Mouse (Mus musculus) liver, adult 2 months (tissue): ENCODE measurements at regions not wholly inside any gene's neighbourhood (a gene's known extent, or its start where the extent isn't known, plus 50 kb on each side); places are given as distances from the start of the nearest gene placed in this dataset.

Experiments
- CTCF ChIP-seq: fragments of 200-500 bp; IDR thresholded peaks from 2 replicates; pipeline ENCODE4 v1.5.1; 2011; ENCODE audit warnings: low read depth, low read length, control low read depth
- POLR2A ChIP-seq: fragments of 200-500 bp; IDR thresholded peaks from 2 replicates; pipeline ENCODE4 v1.6.1; 2011; ENCODE audit warnings: low read length, control low read depth; ENCODE audit not compliant: insufficient read depth; ENCODE audit errors: extremely low read depth

DNA sequence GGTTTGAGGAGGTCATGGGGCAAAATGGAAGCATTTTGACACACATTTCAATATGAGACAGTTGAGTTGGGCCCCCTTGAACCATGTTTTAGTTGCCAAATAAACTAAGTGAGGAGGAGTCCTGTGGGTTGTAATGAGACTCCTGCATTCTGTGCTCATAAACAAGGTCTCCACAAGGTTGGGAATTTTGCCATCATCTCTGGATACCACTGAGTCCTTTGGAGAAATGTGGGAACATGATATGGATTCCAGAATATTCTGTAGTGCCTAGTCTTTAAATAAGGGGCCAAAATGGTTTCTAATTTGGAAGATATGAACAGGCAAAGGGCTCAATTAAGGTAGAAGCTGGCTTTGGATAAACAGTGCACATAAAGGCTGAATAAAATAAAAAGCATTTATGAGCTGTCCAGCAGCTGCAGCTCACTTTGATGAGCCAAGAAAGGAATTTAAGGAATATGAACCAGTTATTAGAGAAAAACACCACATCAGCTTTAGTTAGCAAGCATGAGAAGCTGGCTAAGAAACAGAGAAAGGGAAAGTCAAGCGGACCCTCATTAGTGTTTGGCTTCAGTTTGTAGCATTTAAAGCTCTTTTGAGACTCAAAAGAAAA lies 161.3 kb upstream of the Sstr4 start:
- TF ChIP-seq CTCF (no peak), POLR2A (no peak)
